Mouse (Mus musculus): ENCODE measurements around the gene Gm2174. TPM values are rescaled to one million over a fixed set of nuclear protein-coding genes. Genes with fewer than 3 reads are reported as not detected.

Gene Gm2174
- polyA plus RNA-seq (2015; fragmentation: Nextera tagmentation; extraction: Ambion mirVana), result 1.3 and 2.8 TPM in 2 replicates

GRCm38 (mm10) chrX:56447524-56448015, at the start of gene Gm2174:
Gm2174 (plus strand) TSS chrX:56447965.
- Histone ChIP-seq H3K4me1 (replicated peaks) (no peaks in the 10 kb centered on the region), H3K27me3 (no peaks in the 10 kb centered on the region), H3K4me2 (replicated peaks) (no peak within 1 kb of the TSS), H3K9me3 (no peaks in the 10 kb centered on the region), H3K9ac (replicated peaks) (no peak within 1 kb of the TSS), H3K4me3 (replicated peaks) (no peak within 1 kb of the TSS), H3K27ac (no peak within 1 kb of the TSS), H3K36me3 (no peaks in the 10 kb centered on the region)
- ATAC-seq, result no peak
- WGBS, result 72% methylated on average over 4 of the region's 4 CpGs

GRCm38 (mm10) chrX:56404646-56405045, 43.1 kb upstream of the Gm2174 start:
- Histone ChIP-seq H3K27ac (no peak overlapping the region), H3K27me3 (no peaks in the 10 kb centered on the region), H3K9me3 (no peaks in the 10 kb centered on the region), H3K4me2 (replicated peaks) (no peak overlapping the region), H3K4me1 (replicated peaks) (no peaks in the 10 kb centered on the region), H3K4me3 (replicated peaks) (no peak overlapping the region), H3K9ac (replicated peaks) (no peak overlapping the region), H3K36me3 (no peaks in the 10 kb centered on the region)
- ATAC-seq, result no peak
- WGBS, result 34% methylated on average over 2 of the region's 2 CpGs

- no peak for ATAC-seq
- no peak overlapping the region for H3K27ac ChIP-seq
- WGBS, result 64% methylated on average over 1 of the region's 1 CpGs
Measured at GRCm38 (mm10) chrX:56405482-56405881, 42.3 kb upstream of the Gm2174 start.

GRCm38 (mm10) chrX:56406128-56406527, 41.6 kb upstream of the Gm2174 start:
- no peak overlapping the region for H3K27ac ChIP-seq
- no peak for ATAC-seq
- H3K27me3 ChIP-seq, result no peaks in the 10 kb centered on the region
- H3K9ac ChIP-seq (replicated peaks), result no peak overlapping the region
- no peaks in the 10 kb centered on the region for H3K36me3 ChIP-seq
- H3K4me2 ChIP-seq (replicated peaks), result no peak overlapping the region
- H3K4me1 ChIP-seq (replicated peaks), result no peaks in the 10 kb centered on the region
- no peak overlapping the region for H3K4me3 ChIP-seq (replicated peaks)
- H3K9me3 ChIP-seq, result no peaks in the 10 kb centered on the region
- 75% methylated on average over 5 of the region's 5 CpGs for WGBS

More at GRCm38 (mm10) chrX:56405482-56405881, 42.3 kb upstream of the Gm2174 start:
- Histone ChIP-seq H3K4me3 (replicated peaks) (no peak overlapping the region), H3K4me2 (replicated peaks) (no peak overlapping the region), H3K4me1 (replicated peaks) (no peaks in the 10 kb centered on the region), H3K27me3 (no peaks in the 10 kb centered on the region), H3K9me3 (no peaks in the 10 kb centered on the region), H3K9ac (replicated peaks) (no peak overlapping the region), H3K36me3 (no peaks in the 10 kb centered on the region)

- no peaks in the 10 kb centered on the region for H3K4me1 ChIP-seq (replicated peaks)
- no peaks in the 10 kb centered on the region for H3K27me3 ChIP-seq
- H3K4me3 ChIP-seq (replicated peaks), result no peak overlapping the region
- no peak overlapping the region for H3K27ac ChIP-seq
- ATAC-seq, result no peak
- WGBS, result 81% methylated on average over 3 of the region's 3 CpGs
- H3K9me3 ChIP-seq, result no peaks in the 10 kb centered on the region
- no peak overlapping the region for H3K9ac ChIP-seq (replicated peaks)
- no peak overlapping the region for H3K4me2 ChIP-seq (replicated peaks)
- no peaks in the 10 kb centered on the region for H3K36me3 ChIP-seq
Measured at GRCm38 (mm10) chrX:56416277-56416676, 31.5 kb upstream of the Gm2174 start.

GRCm38 (mm10) chrX:56417541-56417940, 30.2 kb upstream of the Gm2174 start:
- no peak for ATAC-seq
- WGBS, result 64% methylated on average over 4 of the region's 4 CpGs

GRCm38 (mm10) chrX:56430601-56431000, 17.2 kb upstream of the Gm2174 start:
- Histone ChIP-seq H3K27ac (no peak overlapping the region), H3K27me3 (no peaks in the 10 kb centered on the region), H3K9ac (replicated peaks) (no peak overlapping the region), H3K4me3 (replicated peaks) (no peak overlapping the region), H3K36me3 (no peaks in the 10 kb centered on the region), H3K4me2 (replicated peaks) (no peak overlapping the region), H3K9me3 (no peaks in the 10 kb centered on the region), H3K4me1 (replicated peaks) (no peaks in the 10 kb centered on the region)
- no peak for ATAC-seq
- WGBS, result 42% methylated on average over 2 of the region's 2 CpGs

More at GRCm38 (mm10) chrX:56417541-56417940, 30.2 kb upstream of the Gm2174 start:
- Histone ChIP-seq H3K27ac (no peak overlapping the region), H3K27me3 (no peaks in the 10 kb centered on the region), H3K4me3 (replicated peaks) (no peak overlapping the region), H3K4me1 (replicated peaks) (no peaks in the 10 kb centered on the region), H3K36me3 (no peaks in the 10 kb centered on the region), H3K9ac (replicated peaks) (no peak overlapping the region), H3K4me2 (replicated peaks) (no peak overlapping the region), H3K9me3 (no peaks in the 10 kb centered on the region)

GRCm38 (mm10) chrX:56435758-56436283, 11.9 kb upstream of the Gm2174 start:
- Histone ChIP-seq H3K4me3 (replicated peaks) (no peak overlapping the region), H3K9ac (replicated peaks) (no peak overlapping the region), H3K4me1 (replicated peaks) (no peaks in the 10 kb centered on the region), H3K27ac (no peak overlapping the region), H3K36me3 (no peaks in the 10 kb centered on the region), H3K4me2 (replicated peaks) (no peak overlapping the region), H3K9me3 (no peaks in the 10 kb centered on the region), H3K27me3 (no peaks in the 10 kb centered on the region)
- 79% methylated on average over 7 of the region's 7 CpGs for WGBS
- ATAC-seq, result no peak

GRCm38 (mm10) chrX:56446487-56447428, 1.0 kb upstream of the Gm2174 start:
- Histone ChIP-seq H3K4me1 (replicated peaks) (no peaks in the 10 kb centered on the region), H3K27ac (no peak overlapping the region), H3K4me3 (replicated peaks) (no peak overlapping the region), H3K36me3 (no peaks in the 10 kb centered on the region), H3K4me2 (replicated peaks) (no peak overlapping the region), H3K27me3 (no peaks in the 10 kb centered on the region), H3K9me3 (no peaks in the 10 kb centered on the region), H3K9ac (replicated peaks) (no peak overlapping the region)
- ATAC-seq, result no peak
- WGBS, result 85% methylated on average over 11 of the region's 11 CpGs

- H3K27me3 ChIP-seq, result no peaks in the 10 kb centered on the region
- H3K9ac ChIP-seq (replicated peaks), result peak within 1 kb of the TSS; percentile 81
- ATAC-seq, result peak; percentile 75
- 27% methylated on average over 22 of the region's 22 CpGs for WGBS
- no peaks in the 10 kb centered on the region for H3K36me3 ChIP-seq
- peak within 1 kb of the TSS; percentile 59 for H3K4me3 ChIP-seq (replicated peaks)
- peak within 1 kb of the TSS; percentile 97 for H3K27ac ChIP-seq
- H3K4me2 ChIP-seq (replicated peaks), result peak within 1 kb of the TSS; percentile 59
- no peaks in the 10 kb centered on the region; the same call in 1 of the 2 replicates for H3K4me1 ChIP-seq (replicated peaks)
- no peaks in the 10 kb centered on the region for H3K9me3 ChIP-seq
Measured at GRCm38 (mm10) chrX:56454671-56455371, 7.1 kb downstream of the Gm2174 start, which contains the start of gene Ints6l. Ints6l (plus strand) TSS chrX:56454857.

GRCm38 (mm10) chrX:56455372-56456246, 7.8 kb downstream of the Gm2174 start:
- 17% methylated on average over 59 of the region's 65 CpGs for WGBS
- Histone ChIP-seq H3K27me3 (no peaks in the 10 kb centered on the region), H3K9ac (replicated peaks) (peak overlapping the region; percentile 81), H3K27ac (peak overlapping the region; percentile 97), H3K4me1 (replicated peaks) (no peaks in the 10 kb centered on the region; the same call in 1 of the 2 replicates), H3K4me3 (replicated peaks) (peak overlapping the region; percentile 59), H3K9me3 (no peaks in the 10 kb centered on the region), H3K36me3 (no peaks in the 10 kb centered on the region), H3K4me2 (replicated peaks) (peak overlapping the region; percentile 59)
- ATAC-seq, result peak; percentile 98
